Mouse (Mus musculus): ENCODE results near the gene Gpx8.
A peak's percentile ranks its signal among the peaks of the same experiment; 100 is the strongest.

Gene Gpx8

DNA sequence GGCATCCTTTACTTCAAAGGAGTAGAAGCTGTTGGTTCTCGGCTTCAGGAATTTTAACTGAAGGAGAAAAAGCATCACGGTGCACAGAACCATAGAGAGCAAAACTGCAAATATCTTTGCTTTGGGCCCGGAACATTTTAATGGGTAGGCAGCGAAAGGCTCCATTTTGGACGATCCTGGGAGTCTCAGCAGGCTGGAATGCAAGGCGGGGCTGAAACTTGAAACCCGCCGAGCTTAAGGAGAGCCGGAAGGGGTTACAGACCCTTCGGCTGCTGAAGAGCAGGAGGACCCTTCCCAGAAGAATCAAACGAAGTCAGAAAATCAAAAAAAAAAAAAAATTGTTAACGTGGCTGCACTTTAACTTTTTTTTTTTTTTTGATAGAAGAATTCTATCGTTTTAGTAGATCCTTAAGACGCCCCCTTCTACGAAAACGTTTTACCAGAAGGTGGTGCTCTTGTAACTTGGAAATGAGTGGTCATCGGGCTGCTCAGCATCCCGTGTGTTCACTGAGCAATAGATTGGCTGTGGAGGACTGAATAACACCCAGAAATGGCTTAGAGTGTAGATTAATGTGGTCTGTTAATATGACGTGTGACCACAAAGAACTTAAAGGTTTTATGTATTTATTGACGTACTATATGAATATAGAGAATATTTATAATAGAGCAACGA, at the start of gene Gpx8:
Gene Gpx8, minus strand, starts transcription at position 200 of the 673 bp plus-strand sequence.
- DNase-seq (ENCODE audit: low spot score) = peak; percentile 71

DNA sequence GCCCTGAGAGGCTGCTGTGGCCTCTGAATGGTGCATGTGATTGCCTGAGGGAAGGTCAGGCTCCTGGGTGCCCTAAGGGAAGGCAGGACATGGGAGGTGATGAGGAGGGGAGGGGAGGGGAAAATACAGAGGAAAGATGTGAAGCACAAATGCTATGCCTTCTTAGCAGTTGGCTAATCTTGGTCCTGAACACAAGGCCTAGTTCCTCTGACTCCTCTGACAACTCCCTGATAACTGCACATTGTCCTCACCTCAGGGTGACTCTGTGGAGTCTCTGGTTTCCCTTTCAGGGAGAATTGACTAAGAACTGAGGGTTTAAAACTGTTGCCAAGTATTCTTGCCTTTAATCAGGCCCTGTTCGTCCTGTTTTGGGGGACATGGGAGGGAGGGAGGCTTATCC, 48.4 kb upstream of the Gpx8 start:
- DNase-seq (ENCODE audit: low spot score) = no peak

DNA sequence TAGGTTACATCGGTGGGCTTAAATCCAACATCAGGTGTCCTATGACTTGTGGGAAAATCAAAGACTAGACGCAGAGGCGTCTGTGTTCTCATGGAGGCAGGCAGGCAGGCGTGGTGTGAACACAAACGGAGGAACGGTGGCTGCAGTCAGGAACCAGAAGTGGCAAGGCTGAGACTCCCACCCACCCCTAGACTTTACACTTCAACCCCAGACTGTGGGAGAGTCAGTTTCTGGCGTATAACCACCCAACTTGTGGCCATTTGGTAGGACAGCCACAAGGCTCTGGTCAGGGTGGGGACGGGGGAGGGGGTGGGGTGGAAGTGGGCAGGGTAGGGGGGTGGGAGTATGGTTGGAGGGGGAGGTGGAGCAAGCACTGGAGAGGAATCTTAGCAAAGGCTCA, 44.3 kb upstream of the Gpx8 start:
- no peak for DNase-seq (ENCODE audit: low spot score)

DNA sequence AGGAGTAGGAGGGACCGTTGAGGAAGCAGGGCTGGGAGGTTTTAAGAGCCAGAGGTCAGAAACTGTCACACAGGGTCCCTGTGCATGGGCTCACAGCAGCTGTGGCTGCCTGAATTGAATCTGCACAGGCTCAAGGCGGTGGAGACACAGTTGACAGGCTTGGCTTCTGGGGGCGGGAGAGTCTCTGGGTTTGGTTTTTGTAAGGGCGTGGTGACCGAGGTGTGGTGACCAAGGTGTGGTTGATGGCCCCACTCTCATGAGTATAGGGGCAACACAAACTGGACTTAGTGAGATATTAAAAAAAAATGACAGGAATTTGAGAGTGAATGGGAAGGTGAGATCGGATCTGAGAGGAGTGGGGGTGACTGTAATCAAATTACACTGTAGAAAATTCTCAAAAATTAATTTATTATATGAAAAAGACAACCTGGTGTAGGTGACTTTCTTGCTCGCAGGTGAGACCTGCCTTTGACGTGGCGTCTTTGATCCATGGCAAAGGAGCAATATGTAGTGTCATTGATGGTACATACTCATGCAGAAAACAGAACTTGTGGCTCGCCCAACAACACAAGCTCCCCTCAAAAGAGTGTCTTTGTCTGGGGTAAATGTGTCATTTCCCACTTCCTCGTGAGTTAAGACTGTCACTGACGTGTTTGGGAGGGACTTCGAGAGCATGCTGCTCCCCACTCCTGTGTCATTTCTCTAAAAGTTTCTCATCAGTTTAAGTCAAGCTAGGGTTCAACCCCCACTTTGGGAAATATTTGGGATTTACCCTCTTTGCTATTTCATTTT, 41.2 kb upstream of the Gpx8 start:
- no peak for DNase-seq (ENCODE audit: low spot score)

DNA sequence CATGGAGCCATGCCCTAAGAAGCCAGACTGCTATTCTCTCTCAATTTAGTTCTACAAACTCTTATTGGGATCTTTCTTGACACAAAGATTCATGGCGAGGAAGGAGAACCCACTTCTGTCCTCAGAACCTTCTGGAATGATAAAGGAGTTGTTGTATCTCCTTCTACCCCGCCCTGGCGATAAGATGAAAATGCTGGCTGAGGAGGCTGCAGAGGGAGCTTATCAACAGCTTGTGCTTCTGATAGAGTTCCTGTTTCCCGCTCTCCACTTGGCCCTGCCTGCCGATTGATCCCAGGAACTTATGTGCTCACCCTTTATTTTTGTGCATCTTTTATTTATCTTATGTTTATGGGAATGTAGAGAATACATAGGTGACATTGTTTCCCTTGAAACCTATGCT, 38.5 kb upstream of the Gpx8 start:
- DNase-seq (ENCODE audit: low spot score) = no peak

DNA sequence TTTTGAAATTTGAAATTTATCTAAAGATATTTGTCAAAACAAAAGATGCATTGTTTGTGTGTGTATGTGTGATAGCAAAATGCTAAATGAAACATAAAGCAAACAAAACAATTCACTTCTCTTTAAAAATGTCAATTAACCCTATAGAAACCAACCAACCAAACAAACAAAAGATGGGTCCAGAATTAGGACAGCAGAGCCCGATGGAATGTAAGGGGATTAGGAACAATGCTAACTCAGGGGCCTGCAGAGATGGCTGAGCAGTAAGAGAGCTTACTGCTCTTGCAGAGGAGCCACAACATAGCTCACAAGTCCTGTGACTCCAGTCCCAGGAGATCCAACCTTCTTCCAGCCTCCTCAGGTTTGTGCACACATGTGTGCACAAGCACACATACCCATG, 35.9 kb upstream of the Gpx8 start:
- DNase-seq (ENCODE audit: low spot score) = no peak

DNA sequence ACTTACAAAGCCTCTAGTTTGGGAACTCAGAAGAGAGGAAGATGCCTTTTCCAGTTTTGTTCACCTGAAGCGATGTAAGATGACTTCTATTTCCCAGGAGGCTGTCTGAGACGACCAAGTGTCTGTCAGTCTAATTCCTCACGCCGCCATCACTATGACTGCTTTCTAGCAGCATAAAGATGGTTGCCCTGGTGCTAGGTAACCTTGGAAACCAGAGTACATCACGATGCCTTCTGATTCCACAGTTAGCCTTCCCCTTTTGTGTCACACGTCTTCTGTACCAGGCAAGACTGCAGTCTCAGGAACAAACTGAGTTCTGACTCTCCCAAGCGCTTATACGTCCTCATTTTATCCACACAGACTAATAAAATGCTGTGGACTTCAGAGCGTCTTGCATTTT, 32.8 kb upstream of the Gpx8 start:
- DNase-seq (ENCODE audit: low spot score) = no peak

DNA sequence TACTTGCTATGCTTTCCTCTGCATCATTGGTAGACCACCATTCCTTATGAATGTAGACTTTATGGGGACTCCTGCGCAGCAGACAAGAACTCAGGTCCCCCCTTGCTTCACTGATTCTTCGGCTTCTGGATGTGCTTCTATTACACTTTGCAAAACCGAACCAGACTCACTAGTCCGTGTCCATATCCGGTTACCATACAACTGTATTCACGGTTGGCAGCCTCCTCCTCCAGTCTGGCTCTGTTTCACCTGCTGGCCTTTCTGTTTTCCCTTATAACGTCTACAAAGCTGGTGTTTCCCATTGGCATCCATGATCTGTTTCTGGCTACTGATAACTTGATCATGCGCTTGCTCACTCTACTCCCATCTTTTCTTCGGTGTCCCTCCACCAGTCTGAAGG, 18.3 kb upstream of the Gpx8 start:
- no peak for DNase-seq (ENCODE audit: low spot score)

DNA sequence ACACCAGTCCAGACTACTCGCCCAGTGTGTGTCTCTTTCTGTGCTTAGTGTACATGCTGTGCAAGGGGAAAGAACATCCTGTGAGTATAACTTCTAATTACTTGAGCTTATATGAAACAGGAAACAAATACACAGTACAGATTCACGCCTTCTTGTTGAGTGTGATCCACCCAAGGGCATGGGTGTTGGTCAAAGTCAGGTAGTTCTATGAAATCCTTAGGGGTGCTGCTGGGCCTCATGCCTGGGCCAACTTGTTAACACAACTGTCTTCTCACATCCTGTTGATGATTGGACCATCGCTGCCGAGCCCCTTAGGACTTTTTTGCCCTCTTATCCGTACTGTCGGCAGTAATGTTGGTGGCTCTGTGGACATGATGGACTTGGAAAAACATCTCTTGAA, 15.5 kb upstream of the Gpx8 start:
- DNase-seq (ENCODE audit: low spot score) = no peak

DNA sequence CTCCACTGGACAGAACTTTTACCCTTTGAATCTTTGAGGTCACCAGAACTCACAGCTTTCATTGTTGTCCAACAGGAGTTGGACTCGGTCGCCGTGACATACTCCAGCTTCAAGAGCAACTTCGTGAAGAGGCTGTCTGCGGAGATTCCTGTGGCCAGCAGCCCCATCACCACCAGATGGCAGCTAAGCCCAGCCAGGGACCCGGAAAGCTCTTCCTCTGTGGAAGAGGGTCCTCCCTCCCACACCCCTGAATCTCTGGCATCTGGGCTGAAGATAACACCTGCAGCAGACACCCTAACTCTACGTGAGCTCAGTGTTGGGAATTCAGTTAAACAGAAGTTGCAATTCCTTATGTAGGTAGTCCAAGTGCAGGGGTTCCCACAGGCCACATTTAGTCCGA, 9.6 kb upstream of the Gpx8 start:
- DNase-seq (ENCODE audit: low spot score) = no peak

DNA sequence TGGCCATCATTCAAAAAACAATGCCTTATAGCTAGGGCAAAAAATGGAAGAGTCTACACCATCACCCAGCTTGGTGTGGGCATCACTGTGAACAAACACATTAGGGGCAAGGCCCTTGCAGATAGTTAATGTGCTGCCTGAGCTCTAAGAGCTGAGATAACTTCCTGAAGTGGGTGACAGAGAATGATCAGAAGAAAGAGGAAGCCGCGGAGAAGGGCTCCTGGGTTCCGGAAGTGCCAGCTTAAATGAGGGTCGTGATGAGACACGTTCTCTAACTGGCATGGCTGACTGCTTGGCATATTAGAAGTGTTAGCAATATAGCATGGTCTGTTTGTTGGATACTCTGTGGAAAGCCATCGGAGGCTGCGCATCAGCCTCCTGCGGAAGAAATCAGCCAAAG, 8.0 kb upstream of the Gpx8 start:
- DNase-seq (ENCODE audit: low spot score) = no peak

DNA sequence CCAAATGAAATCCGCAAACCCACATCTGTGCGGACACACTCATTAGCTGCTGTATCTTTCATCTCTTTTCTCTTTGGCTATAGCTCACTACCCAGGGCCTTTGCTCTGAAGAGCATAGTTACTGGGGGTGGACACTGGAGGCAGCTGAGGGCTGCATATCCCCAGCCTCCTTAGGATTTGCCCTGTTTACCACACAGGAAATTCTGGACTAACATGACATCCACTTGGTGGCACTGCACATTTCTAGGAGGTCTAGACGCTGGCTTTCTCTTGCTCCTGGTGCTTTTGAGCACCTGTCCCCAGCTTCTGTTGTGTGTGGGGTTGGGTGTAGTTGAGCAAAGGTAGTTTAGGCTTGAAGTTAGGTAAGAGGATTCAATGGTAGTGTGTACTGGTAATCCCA, 1.4 kb upstream of the Gpx8 start:
- no peak for DNase-seq (ENCODE audit: low spot score)

DNA sequence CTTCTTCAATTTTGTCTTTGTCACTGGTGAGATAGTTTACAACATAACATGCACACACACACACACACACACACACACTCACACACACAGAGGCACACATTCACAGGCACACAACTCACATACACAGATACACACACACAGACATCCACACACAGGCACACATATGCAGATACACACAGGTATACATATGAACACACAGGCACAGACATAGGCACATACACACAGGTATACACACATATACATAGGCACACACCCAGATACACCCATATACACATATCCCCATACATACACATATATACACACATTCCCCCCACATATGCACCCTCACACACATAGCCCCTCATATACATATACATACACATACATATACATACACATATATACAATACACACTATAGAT, 808 bp upstream of the Gpx8 start:
- no peak for DNase-seq (ENCODE audit: low spot score)

DNA sequence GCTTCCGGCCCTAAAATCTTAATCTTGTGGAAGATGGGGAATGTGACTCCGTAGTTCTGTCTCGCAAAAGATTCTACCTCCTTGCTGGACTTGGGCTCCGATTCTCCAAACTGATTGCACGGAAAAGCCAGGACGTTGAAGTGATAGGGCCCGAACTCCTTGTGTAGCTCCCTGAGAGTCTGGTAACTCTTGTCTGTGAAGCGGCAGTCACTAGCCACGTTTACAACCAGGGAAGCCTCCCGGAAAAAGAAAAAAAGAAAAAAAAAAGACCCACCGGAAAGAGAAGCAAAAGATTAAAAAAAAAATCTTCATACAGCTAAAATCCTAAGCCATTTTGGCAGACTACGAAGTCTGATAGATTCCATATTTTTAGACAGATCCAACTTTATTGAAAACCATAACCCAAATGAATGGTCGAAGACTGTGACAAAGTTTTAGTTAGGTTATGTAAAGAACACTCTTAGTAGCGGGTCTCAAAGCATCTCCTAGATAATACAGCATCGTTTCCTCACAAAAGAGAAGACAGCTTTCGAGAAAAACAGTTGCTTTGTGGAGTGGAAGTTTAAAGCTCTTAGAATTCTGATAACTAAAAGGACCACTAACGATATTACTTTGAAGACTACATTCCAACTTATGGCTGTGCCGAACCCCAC, 626 bp downstream of the Gpx8 start:
- no peak for DNase-seq (ENCODE audit: low spot score)

DNA sequence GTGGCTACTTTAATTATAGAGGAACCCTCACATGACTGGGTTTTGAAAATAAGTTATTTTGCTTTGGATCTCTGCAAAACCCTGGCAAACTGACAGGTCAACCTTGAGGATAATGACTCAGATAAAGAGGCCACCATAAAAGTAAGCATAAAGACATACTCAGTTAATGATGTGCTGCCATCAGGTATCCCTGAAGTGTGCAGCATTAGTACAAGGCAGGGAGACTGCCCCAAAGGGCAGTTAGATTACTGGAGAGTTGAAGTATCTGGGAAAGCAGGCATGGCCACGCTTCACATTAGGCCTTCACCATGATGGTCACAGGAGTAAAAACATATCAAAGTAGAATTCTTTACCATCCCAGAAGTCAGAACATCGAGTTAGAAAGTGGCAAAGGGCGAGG, 1.3 kb downstream of the Gpx8 start:
- no peak for DNase-seq (ENCODE audit: low spot score)

DNA sequence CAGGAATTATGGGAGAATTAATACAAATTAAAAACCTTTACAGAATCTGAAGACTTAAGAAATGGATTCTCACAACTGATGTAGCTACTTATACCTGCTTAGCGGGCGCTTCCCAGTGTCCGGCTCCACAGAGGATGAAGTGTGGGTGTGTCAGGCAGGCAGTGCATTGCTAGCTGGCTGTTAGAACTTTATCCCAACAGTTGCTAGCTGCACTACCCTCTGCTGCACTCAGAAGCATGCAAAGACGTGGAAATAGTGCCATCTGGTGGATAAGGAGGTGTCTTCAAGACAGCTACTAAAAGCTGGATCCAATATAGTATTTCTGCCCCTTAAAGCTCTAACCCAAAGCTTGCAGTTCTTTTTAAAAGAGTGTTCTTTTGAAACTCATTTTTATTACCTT, 10.4 kb downstream of the Gpx8 start:
- peak; percentile 56 for DNase-seq (ENCODE audit: low spot score)

DNA sequence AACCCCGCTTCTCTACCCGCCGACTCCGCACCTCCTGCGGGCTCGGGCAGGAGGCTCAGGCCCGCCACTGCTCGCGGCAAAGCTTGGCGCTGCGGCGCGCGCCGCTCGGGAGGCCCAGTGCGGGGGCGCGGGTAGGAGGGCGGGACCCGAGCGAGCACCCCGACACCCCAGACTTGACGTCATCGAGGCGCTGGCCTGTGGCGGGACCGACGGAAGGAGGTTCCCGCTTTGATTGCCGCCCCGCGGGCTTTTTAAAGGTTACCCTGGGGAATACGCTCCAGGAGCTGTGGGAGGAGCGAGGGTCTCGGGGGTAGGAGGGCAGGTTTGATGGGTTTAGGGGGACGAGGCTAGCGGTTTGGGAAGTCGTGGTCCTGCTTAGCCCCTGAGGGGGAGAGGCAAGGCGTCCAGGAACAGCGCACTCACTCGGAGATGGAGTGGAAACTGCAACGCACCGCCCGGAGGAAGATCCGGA, 11.2 kb downstream of the Gpx8 start, which contains the start of gene Cdc20b:
Gene Cdc20b, plus strand, starts transcription at position 162 of the 472 bp plus-strand sequence.
- DNase-seq (ENCODE audit: low spot score) = peak; percentile 54

DNA sequence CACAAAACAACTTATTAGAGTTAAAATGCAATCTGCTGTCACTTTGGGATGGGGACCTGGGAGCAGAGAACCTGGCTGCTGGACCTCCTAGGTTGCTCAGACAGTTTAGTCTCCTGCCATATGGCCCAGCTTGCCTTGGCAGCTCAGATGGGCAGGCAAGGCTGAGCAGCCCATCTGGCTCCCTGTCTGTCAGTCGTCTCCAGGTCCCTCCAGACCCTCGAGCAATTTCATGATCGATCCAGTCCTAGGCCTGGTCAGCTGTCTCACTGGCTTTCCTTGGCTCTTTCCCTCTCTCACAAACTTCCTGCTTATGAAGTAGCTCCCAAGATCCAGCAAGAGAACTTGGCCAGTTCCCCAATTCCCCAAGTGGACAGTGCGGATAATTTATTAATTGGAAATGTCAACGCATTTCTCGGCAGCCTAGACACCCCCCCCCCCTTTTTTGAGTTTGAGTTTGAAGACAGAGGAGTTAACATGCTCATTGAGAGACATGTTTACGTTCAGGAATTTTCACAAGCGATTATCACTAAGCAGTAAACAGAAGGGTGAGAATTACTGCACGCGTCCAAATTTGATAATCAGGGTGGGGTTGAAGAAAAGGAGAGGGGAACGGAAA, 11.8 kb downstream of the Gpx8 start:
- no peak for DNase-seq (ENCODE audit: low spot score)

DNA sequence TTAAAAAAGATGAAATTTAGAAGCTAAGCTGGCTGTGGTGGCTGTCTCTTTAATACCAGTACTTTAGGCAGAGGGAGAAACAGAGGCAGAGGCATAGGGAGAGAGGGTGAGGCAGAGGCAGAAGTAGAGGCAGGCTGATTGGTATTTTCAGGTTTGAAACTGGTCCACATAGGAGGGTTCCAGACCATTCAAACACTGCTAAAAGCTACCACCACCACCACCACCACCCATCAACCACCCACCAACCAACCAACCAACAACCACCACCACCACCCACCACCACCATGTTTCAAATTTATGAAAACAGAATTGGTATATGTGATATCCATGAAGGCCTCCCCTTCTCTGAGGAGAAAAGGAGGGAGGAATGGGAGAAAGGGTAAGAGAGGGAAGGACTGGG, 13.4 kb downstream of the Gpx8 start:
- no peak for DNase-seq (ENCODE audit: low spot score)

DNA sequence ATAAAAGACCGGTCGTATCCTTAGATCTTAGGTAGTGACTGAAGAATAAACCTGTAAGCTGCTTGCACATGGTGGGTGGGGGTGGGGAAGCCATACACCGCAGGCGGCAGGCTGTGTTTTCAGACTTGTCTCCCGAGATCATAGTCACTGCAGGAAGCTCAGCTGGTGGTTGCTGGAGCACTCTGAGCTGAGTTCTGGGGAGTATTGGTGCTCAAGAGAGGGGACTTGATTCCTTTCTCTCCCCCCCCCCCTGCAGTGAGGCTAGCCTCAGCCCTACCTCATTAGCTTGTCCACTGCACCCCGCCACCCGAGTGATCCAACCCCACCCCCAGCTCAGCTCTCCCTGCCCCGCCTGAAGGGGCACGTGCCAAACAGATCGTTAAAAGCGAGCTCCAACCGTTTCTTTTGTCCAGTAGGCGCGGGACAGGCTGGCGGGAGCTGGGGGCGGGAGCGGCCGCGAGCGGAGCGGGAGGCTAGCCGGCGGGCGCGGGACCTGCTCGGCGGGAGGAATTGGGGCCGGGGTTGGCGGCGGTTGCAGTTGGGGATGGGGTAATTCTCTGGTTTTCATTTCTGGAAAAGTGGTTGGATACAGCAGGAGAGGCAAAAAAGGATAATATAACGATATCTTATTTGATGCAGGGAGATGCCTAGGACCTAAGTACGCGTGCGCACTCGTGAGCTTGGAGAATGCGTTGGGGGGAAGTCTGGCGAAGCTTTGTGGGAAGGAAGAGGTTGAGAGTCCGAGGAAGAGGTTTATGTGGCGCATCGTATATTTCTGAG, 14.2 kb downstream of the Gpx8 start:
- peak; percentile 49 for DNase-seq (ENCODE audit: low spot score)

DNA sequence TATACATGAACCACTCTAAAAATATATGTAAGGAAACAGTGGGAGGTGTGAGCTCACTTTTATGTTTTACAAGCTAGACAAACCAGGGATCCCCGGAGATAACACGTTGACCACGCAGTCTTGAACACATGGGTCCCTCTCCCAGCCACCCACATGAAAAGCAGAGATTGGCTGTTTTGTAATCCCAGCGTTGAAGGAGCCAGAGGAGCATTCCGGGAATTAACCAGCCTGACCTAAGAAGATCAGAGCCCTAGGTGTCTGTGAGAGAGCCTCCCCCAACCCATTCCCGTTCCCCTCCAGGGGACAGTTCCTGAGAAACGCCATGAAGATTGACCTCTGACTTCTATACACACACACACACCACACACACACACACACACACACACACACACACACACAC, 14.9 kb downstream of the Gpx8 start:
- DNase-seq (ENCODE audit: low spot score) = no peak

All from testis, postnatal 10 days (tissue).